Mouse (Mus musculus) urinary bladder, postnatal 14 days (tissue): Measurements from ENCODE around the gene Gabbr2.

Source experiments
- DNase-seq: peaks from one replicate; pipeline ENCODE4 v3.0.0; 2021; ENCODE audit warnings: low spot score

The Gabbr2 gene

GRCm38 (mm10) chr4:46991016-46991958, at the start of gene Gabbr2:
Gene Gabbr2 (minus strand): TSS chr4:46991873.
- no peak for DNase-seq

GRCm38 (mm10) chr4:47039586-47039985, 47.9 kb upstream of the Gabbr2 start:
- DNase-seq = no peak

- peak; percentile 82 for DNase-seq
Measured at GRCm38 (mm10) chr4:47037321-47037657, 45.6 kb upstream of the Gabbr2 start.

- DNase-seq = no peak
Measured at GRCm38 (mm10) chr4:47036486-47037320, 45.0 kb upstream of the Gabbr2 start.

- no peak for DNase-seq
Measured at GRCm38 (mm10) chr4:47035536-47035935, 43.9 kb upstream of the Gabbr2 start.

- DNase-seq = no peak
Measured at GRCm38 (mm10) chr4:47032171-47032570, 40.5 kb upstream of the Gabbr2 start.

GRCm38 (mm10) chr4:47028791-47029190, 37.1 kb upstream of the Gabbr2 start:
- DNase-seq = no peak

- DNase-seq = no peak
Measured at GRCm38 (mm10) chr4:47023949-47024348, 32.3 kb upstream of the Gabbr2 start.

- no peak for DNase-seq
Measured at GRCm38 (mm10) chr4:47022804-47023603, 31.3 kb upstream of the Gabbr2 start.

- peak; percentile 64 for DNase-seq
Measured at GRCm38 (mm10) chr4:47020563-47020962, 28.9 kb upstream of the Gabbr2 start.

- no peak for DNase-seq
Measured at GRCm38 (mm10) chr4:47015156-47015555, 23.5 kb upstream of the Gabbr2 start.

GRCm38 (mm10) chr4:47012476-47012875, 20.8 kb upstream of the Gabbr2 start:
- no peak for DNase-seq

- DNase-seq = no peak
Measured at GRCm38 (mm10) chr4:47010400-47011231, 18.9 kb upstream of the Gabbr2 start.

GRCm38 (mm10) chr4:47000626-47001395, 9.1 kb upstream of the Gabbr2 start:
- no peak for DNase-seq

GRCm38 (mm10) chr4:46997969-46998368, 6.3 kb upstream of the Gabbr2 start:
- no peak for DNase-seq

- DNase-seq = peak; percentile 39
Measured at GRCm38 (mm10) chr4:46992827-46993473, 1.3 kb upstream of the Gabbr2 start.

GRCm38 (mm10) chr4:46991959-46992316, 265 bp upstream of the Gabbr2 start:
- DNase-seq = no peak

GRCm38 (mm10) chr4:46990281-46991015, 1.2 kb downstream of the Gabbr2 start:
- no peak for DNase-seq

- no peak for DNase-seq
Measured at GRCm38 (mm10) chr4:46989842-46990241, 1.8 kb downstream of the Gabbr2 start.
